Mouse (Mus musculus) adrenal gland, adult 2 months (tissue): ENCODE results near the gene Igflr1. TPM values are rescaled to one million over a fixed set of nuclear protein-coding genes. Genes with fewer than 3 reads are reported as not detected.

Experiments used
- DNase-seq: peaks from one replicate; pipeline ENCODE4 v3.0.0; 2021
- polyA plus RNA-seq: library from polyadenylated mRNA; depleted of rRNA; stranded (reverse); fragments of >200 nt; gene quantifications from 2 replicates; pipeline ENCODE4 v1.2.3, GENCODE M21; 2012
- total RNA-seq, 2 experiments: library from RNA; stranded (reverse); gene quantifications; 2 replicates each; pipeline ENCODE4 v1.2.3; 2021

Gene Igflr1
- total and polyA plus RNA-seq, 3 experiments: 3.0 to 10.1 (median 3.8) TPM

DNA sequence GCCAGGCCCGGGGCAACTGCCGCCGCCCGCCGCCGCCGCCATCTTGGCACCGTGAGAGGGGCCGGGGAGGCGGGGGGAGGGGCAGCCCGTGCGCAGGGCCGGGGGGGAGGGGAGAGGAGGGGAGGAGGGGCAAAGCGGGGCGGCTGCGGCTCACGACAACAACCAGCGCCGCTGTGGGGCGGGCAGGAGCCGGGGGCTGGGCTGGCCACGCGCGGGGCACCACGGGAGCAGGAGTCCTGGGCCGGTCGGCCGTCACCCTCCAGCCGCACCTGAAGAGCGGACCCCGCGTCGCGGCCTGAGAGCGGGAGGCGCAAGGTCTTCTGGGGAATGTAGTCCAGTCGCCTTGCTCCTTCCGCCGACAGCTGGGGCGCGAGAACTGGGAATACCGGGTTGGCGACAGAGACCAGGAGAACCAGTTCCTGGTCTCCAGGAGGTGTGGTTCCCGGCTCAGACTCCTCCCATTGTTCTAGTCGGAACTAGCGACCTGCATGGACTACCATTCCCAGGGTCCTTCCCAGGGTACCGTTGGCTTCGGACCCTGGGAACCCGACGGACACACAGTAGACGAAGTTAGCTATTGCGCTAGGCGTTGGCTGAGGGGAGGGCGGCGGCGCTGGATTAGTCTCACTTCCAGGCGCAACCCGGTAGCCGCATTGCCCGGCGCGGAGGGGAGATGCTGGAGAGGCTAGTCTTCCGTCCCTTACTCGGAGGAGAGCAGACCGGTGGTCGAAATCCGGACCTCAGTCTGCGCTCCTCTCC lies 23.6 kb downstream of the Igflr1 start, which contains the start of gene Kmt2b:
Gene Kmt2b, minus strand, starts transcription at position 51 of the 759 bp plus-strand sequence.
- DNase-seq: peak; percentile 99

GRCm38 (mm10) chr7:30589435-30590301 lies 24.4 kb downstream of the Igflr1 start:
- peak; percentile 87 for DNase-seq

- peak; percentile 49 for DNase-seq
Measured at GRCm38 (mm10) chr7:30590927-30591604, 25.8 kb downstream of the Igflr1 start.

GRCm38 (mm10) chr7:30591605-30591951 lies 26.4 kb downstream of the Igflr1 start:
- DNase-seq: no peak

GRCm38 (mm10) chr7:30592772-30593423 lies 27.7 kb downstream of the Igflr1 start:
- peak; percentile 60 for DNase-seq

DNA sequence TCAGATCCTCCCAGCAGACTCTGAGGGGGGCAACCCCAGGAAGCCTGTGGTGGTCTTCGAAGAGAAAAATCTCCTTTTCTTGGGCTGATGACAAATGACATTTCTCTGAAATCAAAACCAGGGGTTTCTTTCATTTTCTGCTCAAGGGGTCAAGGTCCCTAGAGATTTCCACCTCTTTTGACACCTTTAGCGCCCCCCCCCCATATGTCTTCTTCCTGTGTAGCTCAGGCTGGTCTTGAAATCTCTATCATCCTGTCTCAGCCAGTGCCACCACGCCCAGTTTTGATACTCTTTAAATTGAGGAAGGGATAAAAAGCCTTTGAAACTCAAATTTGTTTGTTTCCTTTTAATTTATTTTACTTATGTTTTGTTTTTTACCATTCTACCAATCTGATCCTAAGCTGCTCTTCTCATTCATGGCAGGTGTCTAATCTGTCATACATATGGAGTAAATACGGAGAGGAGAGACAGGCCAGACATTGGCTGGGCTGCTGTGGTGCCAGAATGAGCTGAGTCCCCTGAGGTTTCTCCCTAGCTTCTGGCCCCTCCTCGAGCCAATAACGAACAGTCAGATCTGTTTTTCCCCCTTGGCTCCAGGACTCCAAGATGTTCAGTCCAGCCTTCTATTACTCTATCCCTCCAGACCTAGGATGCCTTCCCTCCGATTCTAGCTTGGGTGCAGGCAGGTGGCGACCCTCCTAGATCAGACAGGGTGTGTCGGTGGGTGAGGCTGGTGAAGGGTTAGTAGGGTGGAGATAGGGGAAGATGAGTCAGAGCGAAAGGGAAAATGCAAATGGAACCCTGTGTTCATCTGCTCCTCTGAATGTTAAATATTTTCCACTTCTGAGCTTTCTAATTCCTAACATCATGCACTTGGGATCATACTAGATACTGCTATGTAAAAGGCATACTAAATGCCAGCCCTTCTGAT lies 28.6 kb downstream of the Igflr1 start:
- DNase-seq: no peak

- no peak for DNase-seq
Measured at GRCm38 (mm10) chr7:30594510-30595024, 29.3 kb downstream of the Igflr1 start.

DNA sequence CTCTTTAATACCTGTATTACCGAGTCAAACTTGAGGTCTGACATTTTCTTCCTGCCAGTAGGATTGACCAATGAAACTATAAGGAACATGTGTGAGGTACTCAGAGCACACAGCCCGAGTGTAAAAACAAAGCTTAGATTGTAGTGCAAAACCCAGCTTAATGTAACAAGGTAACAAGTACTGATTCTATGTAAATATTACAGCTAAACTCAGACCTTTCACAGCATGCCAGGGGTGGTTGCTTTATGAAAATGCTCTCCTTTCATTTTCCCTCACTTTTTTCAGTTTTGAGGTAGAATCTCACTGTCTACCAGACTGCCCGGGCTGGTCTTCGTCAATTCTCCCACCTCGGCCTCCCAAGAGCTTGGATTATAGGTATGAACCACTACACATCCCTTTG lies 30.9 kb downstream of the Igflr1 start:
- no peak for DNase-seq

GRCm38 (mm10) chr7:30596811-30597210 lies 31.6 kb downstream of the Igflr1 start:
- DNase-seq: no peak

DNA sequence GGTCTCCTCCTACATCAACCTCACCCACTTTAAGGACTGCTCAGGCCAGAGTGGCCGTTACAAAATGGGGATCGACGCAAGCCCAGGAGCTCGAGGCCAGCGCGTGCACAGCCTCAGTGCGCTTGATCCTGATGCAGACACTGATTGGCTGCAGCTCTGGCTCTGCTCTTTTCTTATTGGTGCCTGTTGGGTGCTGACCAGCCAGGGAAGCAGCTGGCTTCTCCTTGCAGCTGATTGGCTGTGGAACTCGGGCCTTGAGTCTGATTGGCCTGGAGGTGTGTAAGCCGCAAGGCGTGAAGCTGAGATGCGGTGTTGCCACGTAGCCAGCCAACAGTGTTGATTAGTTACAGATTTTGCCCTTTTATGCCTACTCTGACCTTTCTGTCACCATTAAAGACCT lies 33.6 kb downstream of the Igflr1 start, which contains the start of gene Zbtb32:
Gene Zbtb32, minus strand, starts transcription at position 124 of the 400 bp plus-strand sequence.
- DNase-seq: no peak

GRCm38 (mm10) chr7:30599933-30600353 lies 34.7 kb downstream of the Igflr1 start:
- DNase-seq: peak; percentile 95

- DNase-seq: no peak
Measured at GRCm38 (mm10) chr7:30600651-30601050, 35.4 kb downstream of the Igflr1 start.

GRCm38 (mm10) chr7:30602583-30602982 lies 37.4 kb downstream of the Igflr1 start:
- no peak for DNase-seq

DNA sequence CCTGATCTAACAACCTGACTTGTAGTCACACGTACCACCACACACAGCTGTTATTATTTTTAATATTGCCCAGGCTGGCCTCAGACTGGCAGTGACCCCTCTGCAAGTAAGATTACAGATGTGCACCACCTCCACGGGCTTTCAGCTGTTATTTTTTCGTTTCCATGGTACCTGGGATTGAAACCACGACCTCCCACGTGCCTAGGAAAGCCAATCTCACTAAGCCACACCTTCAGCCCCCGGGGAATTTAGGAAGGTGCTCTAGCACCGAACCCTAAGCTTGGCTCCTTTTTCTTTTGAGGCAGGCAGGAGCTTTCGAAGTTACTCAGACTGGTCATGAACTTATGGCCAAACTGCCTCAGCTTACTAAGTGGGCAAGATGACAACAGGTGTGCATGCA lies 39.2 kb downstream of the Igflr1 start:
- DNase-seq: no peak

- DNase-seq: no peak
Measured at GRCm38 (mm10) chr7:30604944-30605343, 39.7 kb downstream of the Igflr1 start.

- DNase-seq: peak; percentile 48
Measured at GRCm38 (mm10) chr7:30607706-30608309, 42.6 kb downstream of the Igflr1 start.

GRCm38 (mm10) chr7:30608476-30608875 lies 43.2 kb downstream of the Igflr1 start:
- DNase-seq: no peak

DNA sequence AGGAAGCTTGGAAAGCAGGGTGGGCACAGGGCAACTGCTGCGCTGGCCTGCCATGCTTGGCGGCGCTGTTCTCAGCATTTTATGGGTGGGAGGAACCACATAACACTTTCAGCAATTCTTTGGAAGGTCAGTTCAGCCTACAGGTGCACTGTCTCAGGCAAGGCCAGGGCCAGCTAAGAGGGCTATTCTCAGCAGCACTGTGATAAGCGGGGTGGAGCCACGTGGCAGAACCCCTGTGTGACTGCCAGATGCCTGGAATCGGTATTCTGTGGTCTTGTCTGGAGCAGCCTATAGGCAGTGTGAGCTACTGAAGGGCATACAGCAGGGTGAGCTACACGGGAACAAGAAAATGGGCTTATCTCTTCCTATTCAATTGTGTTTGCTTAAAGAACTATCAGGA lies 44.8 kb downstream of the Igflr1 start:
- no peak for DNase-seq

GRCm38 (mm10) chr7:30612654-30613402 lies 47.6 kb downstream of the Igflr1 start, which contains the start of gene Upk1a:
Gene Upk1a, minus strand, starts transcription at chr7:30612847.
- DNase-seq: no peak
